Mouse (Mus musculus) erythroblast, embryonic 14.5 days (primary cell): ENCODE data around the gene Cacng5.

ENCODE experiments used
- GATA1 ChIP-seq: IDR thresholded peaks from 2 replicates; pipeline ENCODE4 v1.6.1; 2012; ENCODE audit warnings: low read length, inconsistent platforms, mixed read lengths
- TAL1 ChIP-seq: IDR thresholded peaks from 3 replicates; pipeline ENCODE4 v1.6.1; 2012; ENCODE audit warnings: low read length, inconsistent platforms, mixed read lengths

- TF ChIP-seq TAL1: no peak
- TF ChIP-seq GATA1: no peak
Measured at GRCm38 (mm10) chr11:107853088-107853487, 61.8 kb downstream of the Cacng5 start.
